Mouse (Mus musculus) regulatory T cell (primary cell): ENCODE data around the gene 2700081O15Rik.

Experiments used
- in situ Hi-C: fragments of 300-600 bp; cut with MboI, MseI; formaldehyde crosslinking; loops from one replicate; pipeline ENCODE4 v1.15.1; 2025; ENCODE audit warnings: high pct_unique_total_duplicates

Gene 2700081O15Rik

DNA sequence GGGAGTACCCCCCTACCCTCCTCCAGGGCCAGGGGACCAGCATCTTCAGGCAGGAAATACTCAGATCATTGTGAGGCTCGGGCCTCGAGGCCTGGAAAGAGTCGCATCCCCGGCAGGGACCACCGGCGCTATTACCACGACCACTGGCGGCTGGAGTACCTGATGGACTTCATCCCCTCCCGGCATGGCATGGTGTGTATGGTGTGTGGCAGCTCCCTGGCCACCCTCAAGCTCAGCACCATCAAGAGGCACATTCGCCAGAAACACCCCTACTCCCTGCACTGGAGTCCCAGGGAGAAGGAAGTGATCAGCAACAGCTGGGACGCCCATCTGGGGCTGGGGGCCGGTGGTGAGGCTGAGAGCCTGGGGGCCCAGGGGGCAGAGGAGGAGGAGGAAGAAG, 2.7 kb downstream of the 2700081O15Rik start:
- in situ Hi-C loops: loop anchor here (10.0 kb wide), 1 partner anchor 345 kb away; no protein-coding TSS in a partner anchor

DNA sequence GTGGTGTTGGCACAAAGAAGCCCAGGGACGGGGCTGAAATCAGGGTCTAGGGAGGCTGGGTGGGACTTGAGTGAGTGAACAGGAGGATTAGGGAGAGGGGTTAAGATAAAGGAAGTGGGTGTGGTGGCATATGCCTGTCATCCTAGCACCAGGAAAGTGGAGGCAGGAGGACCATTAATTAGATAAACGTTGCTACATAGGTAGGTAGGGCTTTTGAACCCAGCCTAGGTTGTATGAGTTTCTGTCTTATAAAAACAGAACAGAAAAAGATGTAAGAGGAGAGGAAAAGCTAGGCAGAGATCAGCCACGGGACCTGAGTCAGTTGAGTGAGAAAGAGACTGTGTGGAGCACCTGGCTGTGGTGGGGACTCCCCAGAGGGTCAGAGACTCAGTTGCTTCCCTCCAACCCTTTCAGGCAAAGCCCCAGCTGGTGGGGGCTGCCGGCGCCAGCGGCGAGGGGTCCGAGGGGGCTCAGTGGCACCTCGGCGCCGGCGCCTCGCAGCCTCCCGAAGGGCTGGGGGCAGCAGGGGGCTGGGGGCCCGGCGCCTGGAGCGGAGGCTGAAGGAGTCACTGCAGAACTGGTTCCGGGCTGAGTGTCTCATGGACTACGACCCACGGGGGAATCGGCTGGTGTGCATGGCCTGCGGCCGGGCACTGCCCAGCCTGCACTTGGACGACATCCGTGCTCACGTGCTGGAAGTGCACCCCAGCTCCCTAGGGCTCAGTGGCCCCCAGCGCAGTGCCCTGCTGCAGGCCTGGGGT, 3.6 kb downstream of the 2700081O15Rik start:
- in situ Hi-C loops: loop anchor here (10.0 kb wide), 1 partner anchor 346 kb away; no protein-coding TSS in a partner anchor

DNA sequence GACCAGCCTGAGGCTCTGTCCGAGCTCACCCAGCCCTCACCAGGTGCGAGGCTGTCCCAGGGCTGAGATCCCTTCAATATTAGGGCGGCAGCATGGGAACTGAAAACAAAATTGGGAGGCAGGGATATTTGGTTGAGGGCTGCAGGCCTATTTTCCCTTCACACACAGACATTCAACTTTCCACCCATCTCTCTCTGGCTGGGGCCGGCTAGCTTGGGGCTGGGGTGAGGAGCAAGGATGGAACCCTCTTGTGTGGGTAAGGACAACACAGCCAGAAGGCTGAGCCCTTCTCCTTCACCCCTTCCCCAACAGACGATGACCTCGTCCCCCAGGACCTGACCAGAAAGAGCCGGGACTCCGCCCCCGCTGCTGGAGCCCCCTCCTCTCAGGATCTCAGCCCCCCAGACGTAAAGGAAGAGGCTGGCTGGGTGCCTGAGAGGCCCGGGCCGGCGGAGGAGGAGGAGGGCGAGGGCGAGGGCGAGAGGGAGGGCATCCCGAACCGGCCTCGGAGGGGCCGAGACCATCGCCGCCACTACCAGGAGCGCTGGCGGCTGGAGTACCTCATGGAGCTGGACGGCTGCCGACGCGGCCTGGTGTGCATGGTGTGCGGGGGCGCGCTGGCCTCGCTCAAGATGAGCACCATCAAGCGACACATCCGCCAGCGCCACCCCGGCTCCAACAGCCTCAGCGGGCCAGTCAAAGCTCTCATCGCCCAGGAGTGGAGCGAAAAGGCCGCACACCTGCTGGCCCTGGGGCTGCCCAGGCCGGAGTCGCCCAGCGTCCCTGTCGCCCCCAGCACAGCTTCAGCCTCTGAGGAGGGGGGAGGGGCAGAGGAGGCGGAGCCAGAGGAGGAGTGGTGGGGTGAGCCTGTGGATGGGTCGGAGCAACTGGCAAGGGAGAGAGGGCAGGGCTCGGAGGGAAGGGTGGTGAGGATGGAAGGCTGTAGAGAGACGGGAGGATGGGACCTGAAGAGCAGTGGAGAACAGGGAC, 4.5 kb downstream of the 2700081O15Rik start:
- in situ Hi-C loops: loop anchor here (10.0 kb wide), 1 partner anchor 347 kb away; no protein-coding TSS in a partner anchor

DNA sequence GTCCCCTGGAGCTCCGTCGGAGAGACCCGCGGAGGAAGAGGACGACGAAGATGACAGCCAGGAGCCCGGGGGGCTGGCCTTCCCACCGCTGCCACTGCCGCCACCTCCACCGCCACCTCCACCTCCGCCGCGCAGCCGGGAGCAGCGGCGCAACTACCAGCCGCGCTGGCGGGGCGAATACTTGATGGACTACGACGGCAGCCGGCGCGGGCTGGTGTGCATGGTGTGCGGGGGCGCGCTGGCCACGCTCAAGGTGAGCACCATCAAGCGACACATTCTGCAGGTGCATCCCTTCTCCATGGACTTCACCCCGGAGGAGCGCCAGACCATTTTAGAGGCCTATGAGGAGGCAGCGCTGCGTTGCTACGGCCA, 5.2 kb downstream of the 2700081O15Rik start:
- in situ Hi-C loops: loop anchor here (10.0 kb wide), 1 partner anchor 348 kb away; no protein-coding TSS in a partner anchor

DNA sequence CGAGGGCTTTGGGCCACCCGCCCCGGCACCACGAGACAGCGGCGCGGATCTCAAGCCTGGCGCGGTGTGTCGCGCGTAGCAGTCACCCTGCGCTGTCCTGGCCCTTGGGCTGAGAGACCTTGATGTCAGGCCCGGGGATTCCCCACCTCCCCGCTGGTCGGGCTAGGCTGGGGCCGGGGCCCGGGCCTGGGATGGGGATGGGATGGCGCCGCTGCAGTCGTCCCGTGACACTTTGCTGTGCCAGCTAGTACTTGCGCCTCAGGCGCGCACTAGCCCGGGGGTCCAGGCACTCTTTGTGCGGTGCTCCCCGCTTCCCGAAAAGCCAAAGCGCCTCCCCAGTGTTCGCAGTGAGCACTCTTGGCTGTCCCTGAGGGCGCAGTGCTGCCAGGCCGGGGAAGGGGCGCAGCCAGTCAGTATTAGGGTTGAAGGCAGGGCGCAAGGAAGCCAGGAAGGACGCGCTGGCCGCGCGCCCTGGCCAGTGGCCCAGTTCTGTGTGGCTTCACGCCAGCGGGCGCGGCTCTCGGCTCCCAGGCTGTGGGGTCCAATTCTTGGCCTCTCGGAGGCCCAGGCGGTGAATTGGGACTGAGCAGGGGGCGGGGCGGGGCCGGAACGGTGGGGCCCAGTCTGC, 5.7 kb downstream of the 2700081O15Rik start:
- in situ Hi-C loops: loop anchor here (10.0 kb wide), 1 partner anchor 348 kb away; no protein-coding TSS in a partner anchor

DNA sequence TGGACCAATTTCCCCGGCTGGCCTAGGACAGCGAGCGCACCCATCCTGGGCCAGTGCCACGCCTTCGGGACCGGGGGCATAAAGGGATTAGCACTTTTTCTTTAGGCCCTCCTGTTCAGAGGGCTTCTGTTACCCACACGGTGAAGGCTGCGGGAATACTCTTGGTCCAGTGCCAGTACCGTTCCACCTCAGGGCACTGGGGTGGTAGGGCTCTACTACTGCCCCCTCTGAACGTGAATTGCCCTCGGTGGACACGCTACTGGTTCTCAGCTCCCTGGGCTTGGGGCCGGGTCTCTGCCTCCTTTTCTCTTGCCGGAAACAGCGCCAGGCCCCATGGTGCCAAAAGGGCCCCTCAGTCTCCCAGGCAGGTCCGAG, 6.2 kb downstream of the 2700081O15Rik start:
- in situ Hi-C loops: loop anchor here (10.0 kb wide), 1 partner anchor 349 kb away; no protein-coding TSS in a partner anchor

DNA sequence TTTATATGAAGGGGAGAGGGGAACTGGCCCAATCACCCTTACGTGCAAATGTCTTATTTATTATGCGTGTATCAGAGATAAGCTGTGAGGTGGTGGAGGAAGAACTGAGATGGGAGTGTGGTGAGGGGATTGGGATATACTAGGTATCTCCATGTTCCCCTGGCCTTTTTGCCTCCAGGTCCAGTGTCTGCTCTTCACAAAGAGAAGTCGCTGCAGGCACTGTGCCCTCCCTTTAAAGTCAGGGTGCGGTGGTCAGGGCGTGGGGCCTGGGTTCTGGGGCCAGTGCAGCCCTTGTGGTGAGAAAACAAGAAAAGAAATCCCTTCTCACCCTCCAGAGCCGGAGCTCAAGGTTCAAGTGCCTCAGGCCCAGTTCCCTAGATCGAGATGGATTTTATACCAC, 6.7 kb downstream of the 2700081O15Rik start:
- in situ Hi-C loops: loop anchor here (10.0 kb wide), 1 partner anchor 349 kb away; no protein-coding TSS in a partner anchor

DNA sequence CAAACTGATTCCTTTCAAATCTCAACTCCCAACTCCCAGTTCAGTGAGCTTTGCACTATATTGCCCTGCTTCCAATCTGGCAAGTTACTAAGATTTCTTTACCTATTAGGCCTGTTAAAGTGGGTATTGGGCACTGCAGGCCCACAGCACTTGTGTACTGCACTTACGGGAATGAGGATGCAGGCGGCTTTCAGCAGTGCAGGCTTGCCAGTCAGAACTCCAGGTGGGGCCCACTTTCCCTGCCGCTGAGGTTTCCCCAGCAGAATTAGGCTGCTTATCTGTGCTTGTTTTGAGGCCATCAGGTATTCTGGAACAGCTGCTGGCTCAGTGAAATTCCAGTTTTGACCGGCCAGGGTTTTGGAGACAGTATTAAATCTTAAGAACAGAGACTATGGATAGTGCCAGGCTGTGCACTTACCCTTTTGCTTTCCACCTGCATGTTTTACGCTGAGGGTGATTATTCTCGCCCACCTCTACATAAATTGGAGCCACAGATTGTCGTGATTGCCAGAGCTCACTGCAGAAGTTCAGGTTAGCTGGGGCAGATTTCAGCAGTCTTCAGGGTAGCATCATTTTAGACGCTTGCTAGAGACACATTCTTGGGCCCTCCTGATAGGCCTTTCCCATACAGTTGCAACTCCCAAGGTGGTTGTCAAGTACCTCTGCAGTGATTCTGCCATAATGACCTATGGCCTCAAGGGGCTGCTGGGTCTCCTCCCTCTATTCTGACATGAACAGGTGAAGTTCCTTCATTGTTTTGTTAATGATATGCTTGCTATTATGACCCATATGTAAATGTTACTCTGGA, 7.4 kb downstream of the 2700081O15Rik start:
- in situ Hi-C loops: loop anchor here (10.0 kb wide), 1 partner anchor 350 kb away; no protein-coding TSS in a partner anchor

DNA sequence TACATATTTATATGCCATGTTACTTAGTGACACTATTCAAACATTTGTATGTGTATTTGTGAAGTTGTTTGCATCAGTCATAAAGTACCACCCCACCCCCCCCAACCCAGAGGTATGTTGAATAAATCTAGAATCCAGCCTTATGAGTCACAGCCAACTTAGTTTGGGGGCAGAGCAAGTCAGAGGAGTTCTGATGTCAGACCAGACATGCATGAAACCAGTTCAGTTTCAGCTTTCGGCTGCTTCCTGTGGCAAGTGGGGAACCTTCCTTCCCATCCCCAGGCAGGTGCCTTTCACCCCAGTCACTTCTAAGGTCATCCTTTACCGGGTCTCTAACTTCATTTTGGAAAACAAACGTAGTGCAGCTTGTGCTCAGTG, 8.0 kb downstream of the 2700081O15Rik start:
- in situ Hi-C loops: loop anchor here (10.0 kb wide), 1 partner anchor 351 kb away; no protein-coding TSS in a partner anchor

DNA sequence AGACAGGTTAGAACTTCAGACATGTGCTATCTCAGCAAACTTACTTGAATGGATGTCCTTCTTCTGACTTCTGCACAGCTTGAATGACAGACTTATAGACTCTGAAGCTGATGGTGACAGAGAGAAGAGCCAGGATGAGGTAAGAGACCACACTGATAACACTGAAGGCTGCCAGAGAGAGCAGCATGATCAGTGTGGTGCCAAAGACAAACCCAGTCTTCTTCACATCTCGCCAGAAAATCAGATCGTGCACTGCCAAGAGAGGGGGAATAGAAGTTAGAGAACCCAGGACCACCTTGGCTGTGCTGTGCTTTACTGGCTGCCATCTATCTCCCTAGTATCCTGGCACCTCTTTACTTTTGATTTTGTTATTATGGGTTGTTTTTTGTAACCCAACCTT, 17.5 kb downstream of the 2700081O15Rik start:
- in situ Hi-C loops: no loop called here

DNA sequence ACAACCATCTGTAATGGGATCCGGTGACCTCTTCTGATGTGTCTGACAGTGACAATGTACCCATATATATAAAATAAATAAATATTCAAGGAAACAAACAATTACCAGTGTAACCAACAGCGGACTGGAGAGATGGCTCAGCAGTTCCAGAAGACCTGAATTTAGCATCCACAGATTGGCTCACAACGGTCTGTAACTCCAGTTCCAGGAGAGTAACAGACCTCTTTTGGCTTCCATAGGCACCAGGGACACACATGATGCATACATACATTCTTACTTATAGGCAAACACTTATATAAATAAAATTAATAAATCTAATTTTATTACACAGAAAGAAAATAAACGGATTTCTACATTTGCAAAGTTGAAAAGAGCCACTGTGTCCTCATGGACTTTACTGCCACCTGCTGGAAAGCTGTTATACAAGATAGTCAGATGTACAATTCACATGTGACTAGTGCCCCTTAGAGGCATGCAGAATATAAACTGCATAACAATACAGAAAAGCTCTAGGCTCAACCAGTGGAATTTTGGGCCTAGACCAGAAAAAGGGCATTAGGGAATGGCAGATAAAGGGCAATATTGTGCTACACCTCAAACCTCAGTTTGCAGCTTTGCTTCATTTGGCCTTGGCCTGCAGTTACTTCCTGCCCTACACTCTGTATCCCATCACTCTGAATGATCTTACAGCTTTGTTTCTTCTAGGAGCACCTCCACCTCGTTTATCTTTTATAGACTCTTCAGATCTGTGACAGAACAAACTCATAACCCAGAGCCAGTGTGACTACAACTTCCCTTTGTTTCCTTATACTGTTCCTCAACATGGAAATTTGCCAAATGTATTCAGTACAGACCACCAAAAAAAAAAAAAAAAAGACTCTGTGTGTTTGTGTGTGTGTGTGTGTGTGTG, 18.9 kb downstream of the 2700081O15Rik start:
- in situ Hi-C loops: no loop called here

DNA sequence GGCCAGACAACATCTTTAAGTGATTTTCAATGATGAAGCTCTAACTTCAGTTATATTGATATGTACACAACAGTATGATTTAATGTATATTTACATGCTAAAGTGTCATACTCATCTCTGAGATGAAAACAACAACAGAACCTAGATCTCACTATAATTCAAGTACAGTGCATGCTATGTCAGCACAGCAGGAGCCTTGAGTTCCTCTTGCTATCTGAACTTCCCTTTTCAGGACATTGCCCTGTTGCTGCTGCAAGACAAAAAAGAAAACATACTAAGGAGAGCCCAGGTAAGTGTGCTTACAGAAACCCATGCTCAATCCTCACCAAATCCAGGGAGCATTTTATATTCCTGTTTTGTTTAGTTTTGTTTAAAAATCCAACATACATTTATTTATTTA, 20.9 kb downstream of the 2700081O15Rik start:
- in situ Hi-C loops: no loop called here

DNA sequence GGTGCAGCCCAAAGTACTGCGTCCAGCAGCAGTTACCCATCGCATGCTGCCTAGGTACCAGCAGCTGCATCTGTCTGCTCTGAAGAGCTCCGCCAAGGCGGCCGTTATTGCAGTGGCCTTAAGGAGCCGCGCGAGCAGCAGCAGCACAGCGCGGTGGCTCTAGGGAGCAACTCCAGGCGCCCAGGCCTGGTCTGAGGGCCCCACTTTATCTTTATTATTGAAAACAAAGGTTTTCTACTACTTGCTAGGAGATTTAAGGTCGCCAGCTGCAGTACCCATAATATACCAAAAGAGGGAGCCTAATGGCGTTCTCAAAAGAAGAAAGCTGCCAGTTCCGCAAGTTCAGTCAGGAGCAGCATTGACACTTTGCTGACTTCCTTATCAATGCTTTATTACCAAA, 24.1 kb downstream of the 2700081O15Rik start:
- in situ Hi-C loops: no loop called here

DNA sequence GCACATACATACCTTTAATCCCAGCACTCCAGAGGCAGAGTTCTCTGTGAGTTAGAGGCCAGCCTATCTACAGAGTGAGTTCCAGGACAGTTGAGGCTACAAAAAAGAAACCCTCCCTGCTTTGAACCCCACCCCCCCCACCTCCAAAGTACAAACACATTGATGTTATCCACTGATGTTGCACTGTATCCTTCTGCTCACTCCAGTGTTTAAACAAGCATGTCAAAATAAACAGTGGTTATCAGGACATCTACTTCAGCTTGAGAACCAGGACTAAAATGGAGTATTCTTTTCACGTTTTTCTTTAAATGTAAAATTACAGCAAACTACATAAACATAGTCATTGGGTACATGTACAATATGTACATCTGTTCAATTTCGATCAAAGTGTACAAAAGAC, 27.7 kb downstream of the 2700081O15Rik start:
- in situ Hi-C loops: no loop called here

DNA sequence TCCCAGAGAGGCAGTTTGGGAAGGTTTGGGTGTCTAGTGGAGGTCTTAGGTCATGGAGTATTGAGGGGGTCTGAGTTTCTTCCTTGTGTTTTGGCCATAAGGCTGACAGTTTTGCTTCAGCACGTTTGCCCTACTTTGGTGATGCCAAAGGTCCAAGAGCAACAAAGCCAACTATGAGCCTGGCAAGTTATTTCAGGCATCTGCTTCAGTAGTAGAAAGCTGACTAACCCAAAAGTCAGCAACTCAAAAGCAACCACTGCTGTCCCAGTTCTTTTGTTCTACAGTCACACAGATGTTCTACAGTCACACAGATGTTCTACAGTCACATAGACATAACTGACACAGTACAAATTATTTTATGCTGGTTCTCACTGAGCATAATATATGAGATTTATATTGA, 28.2 kb downstream of the 2700081O15Rik start:
- in situ Hi-C loops: no loop called here

DNA sequence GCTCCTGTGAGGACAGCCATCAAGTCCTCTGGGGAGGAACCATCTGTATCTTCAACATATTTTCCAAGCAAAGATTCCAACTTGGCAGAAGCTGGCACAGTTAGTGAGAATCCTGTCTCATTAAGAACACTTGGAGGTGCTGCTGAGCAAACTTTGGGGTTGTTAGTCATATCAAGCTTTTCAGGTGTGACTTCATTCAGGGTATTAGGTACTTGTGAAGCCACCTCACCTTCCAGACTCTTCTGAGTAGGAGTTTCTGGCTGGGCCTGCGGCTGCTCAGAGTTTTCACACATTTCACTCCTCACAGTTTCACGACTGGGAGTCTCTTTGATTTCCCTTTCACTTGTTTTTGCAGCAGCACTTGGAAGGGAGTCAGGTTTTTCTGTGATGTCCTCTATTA, 39.4 kb downstream of the 2700081O15Rik start:
- in situ Hi-C loops: no loop called here

DNA sequence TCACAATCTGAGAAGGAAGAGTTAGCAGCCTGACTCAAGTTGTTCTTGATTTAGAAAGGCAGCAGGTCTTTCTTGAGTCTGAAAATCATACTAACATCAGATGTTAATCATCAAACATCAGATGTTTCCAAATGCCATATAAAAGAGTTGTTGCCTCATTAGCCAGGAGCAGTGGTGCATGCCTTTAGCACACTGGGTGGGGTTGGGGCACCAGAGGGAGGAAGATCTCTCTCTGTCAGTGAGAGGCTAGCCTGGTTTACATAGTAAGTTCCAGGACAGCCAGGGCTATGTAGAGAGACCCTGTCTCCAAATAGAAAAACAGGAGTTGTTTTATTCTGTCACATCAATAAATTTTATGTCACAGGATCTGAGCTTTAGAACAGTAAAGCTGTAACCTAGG, 41.5 kb downstream of the 2700081O15Rik start:
- in situ Hi-C loops: no loop called here

DNA sequence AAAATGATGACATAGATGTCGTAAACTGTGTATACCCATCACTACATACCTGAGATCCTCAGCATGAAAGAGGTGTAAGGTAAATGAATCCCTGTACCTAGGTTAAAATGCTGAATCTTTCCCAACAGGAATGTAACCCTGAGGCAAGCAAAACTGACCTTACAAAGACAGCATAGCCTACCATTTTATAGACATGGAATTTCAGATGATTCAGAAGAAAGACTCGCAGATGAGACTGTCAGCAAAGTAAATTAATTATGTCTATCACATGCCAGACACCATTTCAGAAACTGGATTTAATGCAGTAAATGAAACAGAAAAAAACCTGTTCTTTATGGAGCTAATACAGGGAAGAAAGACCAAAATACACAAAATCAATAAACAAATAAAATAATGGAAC, 41.9 kb downstream of the 2700081O15Rik start:
- in situ Hi-C loops: no loop called here

DNA sequence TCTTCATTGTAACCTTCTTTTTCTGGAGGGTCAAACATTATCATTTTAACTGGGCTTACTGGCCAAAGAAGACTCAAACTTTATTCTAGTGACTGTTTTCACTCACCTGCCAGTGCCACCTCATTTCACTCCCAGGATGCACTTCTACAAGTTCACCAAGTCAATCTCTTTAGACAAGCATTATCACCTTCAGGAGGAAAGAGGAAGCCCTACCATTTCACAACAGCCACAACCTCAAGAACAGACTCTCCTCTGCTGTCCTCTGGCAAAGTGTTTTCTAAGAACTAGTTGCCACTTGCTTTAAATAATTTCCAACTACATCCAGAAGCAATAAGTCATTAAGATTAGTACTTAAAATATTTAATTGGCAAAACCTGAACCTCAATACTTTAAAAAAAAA, 50.5 kb downstream of the 2700081O15Rik start:
- in situ Hi-C loops: no loop called here

DNA sequence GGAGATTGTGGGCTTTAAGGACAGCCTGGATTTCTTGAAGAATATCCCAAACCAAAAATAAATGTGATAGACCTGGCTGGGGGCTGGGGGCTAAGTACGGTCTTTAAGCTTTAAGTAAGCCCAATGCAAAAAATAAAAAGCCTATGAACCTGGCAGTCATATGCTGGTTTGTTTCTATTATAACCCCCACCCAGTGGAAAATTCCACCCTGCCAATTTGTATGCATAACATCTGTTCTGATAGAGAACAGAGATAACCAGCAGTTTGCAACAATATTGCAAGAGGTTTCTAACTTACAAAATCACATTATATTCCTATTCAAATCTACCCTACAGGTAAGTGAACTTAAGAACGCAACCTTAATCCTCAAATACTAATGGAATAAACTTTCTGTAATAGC, 53.2 kb downstream of the 2700081O15Rik start:
- in situ Hi-C loops: no loop called here
